Mouse (Mus musculus) embryonic facial prominence, embryonic 14.5 days (tissue): ENCODE results near the gene Nfia. TPM values are rescaled to one million over a fixed set of nuclear protein-coding genes. Genes with fewer than 3 reads are reported as not detected.
A peak's percentile ranks its signal among the peaks of the same experiment; 100 is the strongest.

Experiments used
- ATAC-seq: fragments of 200-750 bp; cut with Nextera tagmentation; 2 replicates; pipeline ENCODE4 v1.8.0; 2017; ENCODE audit warnings: low read depth, moderate number of reproducible peaks, moderate TSS enrichment
- DNase-seq: peaks from one replicate; pipeline ENCODE4 v3.0.0-alpha.2; 2015; ENCODE audit warnings: low spot score
- H3K27ac ChIP-seq: fragments of 300-500 bp; sonication (generic); replicated peaks from 2 replicates; pipeline ENCODE4 v1.5.1; 2014; ENCODE audit warnings: low read depth, mild to moderate bottlenecking, low read length, moderate library complexity
- H3K27me3 ChIP-seq: fragments of 300-500 bp; sonication (generic); replicated peaks from 2 replicates; pipeline ENCODE4 v1.6.1; 2014; ENCODE audit warnings: low read length; ENCODE audit not compliant: control insufficient read depth, insufficient read depth
- H3K36me3 ChIP-seq: fragments of 300-500 bp; sonication (generic); 2 replicates; pipeline ENCODE4 v1.6.1; 2014; ENCODE audit warnings: low read length, mixed read lengths; ENCODE audit not compliant: control insufficient read depth, insufficient read depth
- H3K4me1 ChIP-seq: fragments of 300-500 bp; sonication (generic); 2 replicates; pipeline ENCODE4 v1.6.1; 2014; ENCODE audit warnings: antibody characterized with exemption, low read length; ENCODE audit not compliant: control insufficient read depth, insufficient read depth
- H3K4me2 ChIP-seq: fragments of 300-500 bp; sonication (generic); 2 replicates; pipeline ENCODE4 v1.6.1; 2014; ENCODE audit warnings: low read depth, mild to moderate bottlenecking, low read length, moderate library complexity, mixed read lengths
- H3K4me3 ChIP-seq: fragments of 300-500 bp; sonication (generic); 2 replicates; pipeline ENCODE4 v1.5.1; 2014; ENCODE audit warnings: low read depth, mild to moderate bottlenecking, low read length
- H3K9ac ChIP-seq: fragments of 300-500 bp; sonication (generic); 2 replicates; pipeline ENCODE4 v1.6.1; 2014; ENCODE audit warnings: low read depth, mild to moderate bottlenecking, low read length, moderate library complexity, mixed read lengths
- H3K9me3 ChIP-seq: fragments of 300-500 bp; sonication (generic); 2 replicates; pipeline ENCODE4 v1.6.1; 2016; ENCODE audit warnings: low read length; ENCODE audit not compliant: control insufficient read depth
- WGBS: fragments of 180-500 bp; shearing (Covaris S2); extraction: QIAGEN DNeasy Blood & Tissue Kit; methylation state at CpG from one replicate; pipeline ENCODE4 v1.1.7; 2014; 5-methylcytosine and 5-hydroxymethylcytosine counted together
- polyA plus RNA-seq: library from polyadenylated mRNA; unstranded; fragments of >200 nt; fragmentation: Nextera tagmentation; extraction: Ambion mirVana; gene quantifications from 2 replicates; pipeline ENCODE4 v1.2.1, GENCODE M21; 2014

Nfia gene
- polyA plus RNA-seq, 1 experiment from 2014 or later: 61.7 TPM

DNA sequence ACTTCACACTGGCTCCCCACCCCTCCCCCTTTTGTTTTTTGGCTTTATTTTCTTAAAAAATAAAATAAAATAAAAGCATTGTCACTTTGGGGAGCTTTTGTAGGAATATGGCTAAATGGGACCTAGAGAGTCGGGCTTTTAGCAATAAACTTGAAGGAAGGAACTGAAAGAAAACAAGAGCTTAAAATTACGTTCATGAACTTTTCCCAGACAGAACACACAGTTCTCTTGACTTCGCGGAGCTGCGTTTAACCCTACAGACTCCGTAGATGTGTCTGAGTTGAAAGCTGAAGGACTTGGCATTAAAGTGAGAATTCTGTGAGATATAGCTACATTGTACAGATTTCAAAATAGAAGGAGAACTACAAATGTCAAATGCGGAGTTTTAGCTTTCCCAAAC lies 96.9 kb downstream of the Nfia start:
- no peaks in the 10 kb centered on the region for H3K27me3 ChIP-seq
- peak overlapping the region; percentile 53 for H3K9ac ChIP-seq
- H3K36me3 ChIP-seq: no peaks in the 10 kb centered on the region
- WGBS: 38% methylated on average over 7 of the region's 7 CpGs
- H3K4me2 ChIP-seq: peak overlapping the region; percentile 59
- no peak for ATAC-seq
- H3K4me3 ChIP-seq: peak overlapping the region; percentile 34
- peak; percentile 51 for DNase-seq
- peaks cover 30% of the 10 kb centered on the region for H3K4me1 ChIP-seq
- peak overlapping the region; percentile 91 for H3K27ac ChIP-seq
- no peaks in the 10 kb centered on the region for H3K9me3 ChIP-seq

DNA sequence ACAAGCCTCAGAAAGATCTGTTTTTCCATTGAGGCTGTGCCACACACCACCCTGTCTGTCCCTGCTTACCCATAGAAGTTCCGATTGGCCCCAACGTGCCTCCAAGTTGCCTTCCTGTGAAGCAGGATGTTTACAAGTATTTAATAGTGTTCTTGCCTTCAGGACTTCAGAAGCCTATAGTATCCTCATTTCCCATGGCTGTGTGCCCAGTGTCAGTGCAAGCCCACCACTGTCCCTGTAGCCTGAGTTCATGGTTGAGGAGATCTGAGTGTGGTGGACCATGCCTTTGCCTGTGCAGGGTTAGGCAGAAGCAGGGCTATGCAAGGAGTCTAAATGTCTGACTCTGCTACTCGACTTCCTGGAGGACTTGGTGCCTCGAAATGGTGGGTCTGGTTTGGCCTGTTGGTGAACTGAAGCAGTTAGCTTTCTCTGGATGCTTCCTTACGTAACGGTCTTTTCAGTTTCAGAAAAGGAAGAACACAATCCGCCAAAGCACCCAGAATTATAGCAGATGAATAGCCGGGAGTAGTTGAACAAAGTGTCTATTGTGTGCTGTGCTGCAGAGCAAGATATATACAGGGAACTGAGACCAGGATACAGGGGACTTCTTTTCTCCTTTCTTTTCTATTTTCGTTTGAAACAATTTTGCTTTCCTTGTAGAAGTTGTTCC lies 99.4 kb downstream of the Nfia start:
- Histone ChIP-seq H3K27ac (no peak overlapping the region), H3K4me1 (peaks cover 42% of the 10 kb centered on the region), H3K9ac (no peak overlapping the region), H3K27me3 (no peaks in the 10 kb centered on the region), H3K4me3 (no peak overlapping the region), H3K36me3 (no peaks in the 10 kb centered on the region), H3K4me2 (no peak overlapping the region), H3K9me3 (no peaks in the 10 kb centered on the region)
- no peak for DNase-seq
- 53% methylated on average over 9 of the region's 9 CpGs for WGBS
- ATAC-seq: no peak

- peaks cover 31% of the 10 kb centered on the region for H3K4me1 ChIP-seq
- no peak overlapping the region for H3K9ac ChIP-seq
- no peaks in the 10 kb centered on the region for H3K36me3 ChIP-seq
- H3K9me3 ChIP-seq: no peaks in the 10 kb centered on the region
- ATAC-seq: no peak
- H3K4me3 ChIP-seq: no peak overlapping the region
- peak overlapping the region; percentile 3; the same call in 1 of the 2 replicates for H3K27ac ChIP-seq
- 86% methylated on average over 3 of the region's 3 CpGs for WGBS
- DNase-seq: no peak
- no peak overlapping the region for H3K4me2 ChIP-seq
- H3K27me3 ChIP-seq: no peaks in the 10 kb centered on the region
These were observed 102.4 kb downstream of the Nfia start for GRCm38 (mm10) chr4:97874916-97875315.

- WGBS: 42% methylated on average over 3 of the region's 3 CpGs
- no peak overlapping the region for H3K27ac ChIP-seq
- no peak overlapping the region for H3K4me3 ChIP-seq
- H3K9ac ChIP-seq: no peak overlapping the region
- DNase-seq (peak; percentile 53), ATAC-seq (no peak)
- H3K27me3 ChIP-seq: no peaks in the 10 kb centered on the region
- no peak overlapping the region for H3K4me2 ChIP-seq
- no peaks in the 10 kb centered on the region for H3K9me3 ChIP-seq
- no peaks in the 10 kb centered on the region for H3K36me3 ChIP-seq
- H3K4me1 ChIP-seq: peaks cover 28% of the 10 kb centered on the region
These were observed 103.4 kb downstream of the Nfia start for GRCm38 (mm10) chr4:97875901-97876300.

DNA sequence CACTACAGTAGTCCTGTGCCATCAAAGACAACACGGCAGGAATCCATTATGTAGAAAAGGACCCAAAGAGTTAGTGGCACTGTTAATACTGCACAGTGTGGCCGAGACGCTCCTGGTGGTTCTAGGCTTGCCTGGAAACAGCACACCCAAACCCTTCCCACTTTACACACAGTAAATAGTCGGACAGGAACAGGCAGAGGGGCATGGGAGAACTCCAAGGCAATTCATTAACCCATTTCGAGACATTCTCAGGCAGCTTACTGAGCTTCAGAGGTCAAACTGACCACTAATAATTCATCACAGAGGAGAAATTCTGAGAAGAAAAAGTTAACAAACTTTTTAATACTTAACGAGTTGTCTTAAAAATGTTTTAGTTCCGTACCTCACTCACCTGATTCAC lies 107.2 kb downstream of the Nfia start:
- Histone ChIP-seq H3K9me3 (no peaks in the 10 kb centered on the region), H3K27me3 (no peaks in the 10 kb centered on the region), H3K4me2 (no peak overlapping the region), H3K27ac (no peak overlapping the region), H3K36me3 (no peaks in the 10 kb centered on the region), H3K4me1 (peaks cover 12% of the 10 kb centered on the region; the same call in 1 of the 2 replicates), H3K4me3 (no peak overlapping the region), H3K9ac (no peak overlapping the region)
- ATAC-seq (no peak), DNase-seq (no peak)
- WGBS: 76% methylated on average over 7 of the region's 7 CpGs

- Histone ChIP-seq H3K4me3 (no peak overlapping the region), H3K27me3 (no peaks in the 10 kb centered on the region), H3K9ac (no peak overlapping the region), H3K27ac (no peak overlapping the region), H3K36me3 (no peaks in the 10 kb centered on the region), H3K4me1 (peaks cover 6% of the 10 kb centered on the region; the same call in 1 of the 2 replicates), H3K9me3 (no peaks in the 10 kb centered on the region), H3K4me2 (no peak overlapping the region)
- no peak for DNase-seq
- 82% methylated on average over 9 of the region's 9 CpGs for WGBS
- no peak for ATAC-seq
These were observed 107.9 kb downstream of the Nfia start for GRCm38 (mm10) chr4:97880120-97881055.

DNA sequence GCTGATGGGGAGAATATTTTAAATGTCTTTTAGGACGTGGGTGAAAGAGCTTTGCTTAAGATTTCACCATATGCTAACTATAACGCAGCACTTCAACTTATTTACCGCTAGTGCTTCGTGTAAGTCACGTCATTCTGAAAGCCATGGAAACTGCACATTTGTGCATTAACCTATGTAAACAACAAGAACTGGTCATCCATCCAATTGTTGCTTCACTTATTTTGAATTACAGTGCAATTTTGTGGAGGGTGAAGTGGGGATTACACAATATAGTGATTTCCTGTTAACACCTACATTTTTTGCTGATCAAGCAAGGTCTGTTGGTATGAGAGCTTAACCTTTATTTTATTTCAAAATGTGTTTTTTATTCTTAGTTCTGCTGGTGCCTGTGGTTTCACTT lies 113.0 kb downstream of the Nfia start:
- Histone ChIP-seq H3K4me3 (no peak overlapping the region), H3K27me3 (no peaks in the 10 kb centered on the region), H3K9me3 (no peaks in the 10 kb centered on the region), H3K27ac (no peak overlapping the region), H3K4me1 (0 out of 2 replicates have a peak, but pooled peaks cover 6% of the 10 kb centered on the region), H3K4me2 (no peak overlapping the region), H3K36me3 (no peaks in the 10 kb centered on the region), H3K9ac (no peak overlapping the region)
- 65% methylated on average over 5 of the region's 5 CpGs for WGBS
- no peak for DNase-seq
- ATAC-seq: no peak

- H3K27ac ChIP-seq: no peak overlapping the region
These were observed 113.7 kb downstream of the Nfia start for GRCm38 (mm10) chr4:97886220-97886619.

More at GRCm38 (mm10) chr4:97886220-97886619, 113.7 kb downstream of the Nfia start:
- no peaks in the 10 kb centered on the region for H3K27me3 ChIP-seq
- no peaks in the 10 kb centered on the region for H3K36me3 ChIP-seq
- no peak overlapping the region for H3K4me3 ChIP-seq
- WGBS: 88% methylated on average over 5 of the region's 5 CpGs
- ATAC-seq: no peak
- no peak overlapping the region for H3K4me2 ChIP-seq
- H3K4me1 ChIP-seq: 0 out of 2 replicates have a peak, but pooled peaks cover 6% of the 10 kb centered on the region
- no peak for DNase-seq
- no peak overlapping the region for H3K9ac ChIP-seq
- no peaks in the 10 kb centered on the region for H3K9me3 ChIP-seq
